Comparison of ENCODE assay signal across 8 mouse cellular contexts in genomic region chr10:86727548-86727980, GRCm38 (mm10). TPM values are rescaled to one million over a fixed set of nuclear protein-coding genes. Genes with fewer than 3 reads are reported as not detected.
A peak's percentile ranks its signal among the peaks of the same experiment; 100 is the strongest.
DNase-seq lines count a peak whose midpoint lies in the region; ATAC-seq and TF ChIP-seq lines count a peak whose summit lies in the region.

No protein-coding gene starts in this region.

- H3K4me1 ChIP-seq in embryonic facial prominence, embryonic 13.5 days: peaks cover 16% of the 10 kb centered on the region
- peaks cover 4 to 8% of the 10 kb centered on the region in 2 experiments for H3K4me1 ChIP-seq in heart, embryonic 14.5 days (ENCODE audit: control insufficient read depth in 2 of 2, insufficient read depth in 2 of 2, low read length in 2 of 2)
- peaks cover 8% of the 10 kb centered on the region; the same call in 1 of the 2 replicates for H3K4me1 ChIP-seq in kidney, postnatal 0 days (replicated peaks; ENCODE audit: insufficient read depth, low read length)
- no peaks in the 10 kb centered on the region for H3K4me1 ChIP-seq in lung, embryonic 14.5 days (ENCODE audit: insufficient read depth)
- peaks cover 14% of the 10 kb centered on the region for H3K4me1 ChIP-seq in neural tube, embryonic 13.5 days (replicated peaks)

- ATAC-seq in embryonic facial prominence, embryonic 13.5 days (ENCODE audit: insufficient number of reproducible peaks, insufficient read depth, low FRiP score, low TSS enrichment, low read depth): 0 out of 2 replicates have a peak, but pooled peaks have one; percentile 34
- ATAC-seq in heart, embryonic 14.5 days (ENCODE audit: insufficient number of reproducible peaks, insufficient read depth, low FRiP score, low read depth): peak; percentile 41
- ATAC-seq in kidney, postnatal 0 days (replicated peaks; ENCODE audit: low FRiP score, low read depth): peak; percentile 72; the same call in 1 of the 2 replicates
- ATAC-seq in lung, embryonic 14.5 days (ENCODE audit: insufficient read depth): peak; percentile 92
- peak; percentile 59; the same call in 1 of the 2 replicates for ATAC-seq in neural tube, embryonic 13.5 days (ENCODE audit: low read depth)

- no peak for TF ChIP-seq CTCF in kidney, postnatal 0 days (IDR thresholded peaks at IDR 0.05; ENCODE audit: low read depth)
- TF ChIP-seq CTCF in lung, embryonic 14.5 days (IDR thresholded peaks at IDR 0.05; ENCODE audit: low read depth): no peak

- H3K9ac ChIP-seq in embryonic facial prominence, embryonic 13.5 days: peak overlapping the region; percentile 68
- peak overlapping the region; percentile 54 for H3K9ac ChIP-seq in heart, embryonic 14.5 days (ENCODE audit: low read length)
- peak overlapping the region; percentile 42; the same call in 1 of the 2 replicates for H3K9ac ChIP-seq in kidney, postnatal 0 days (ENCODE audit: low read depth, low read length)
- H3K9ac ChIP-seq in lung, embryonic 14.5 days: peak overlapping the region; percentile 42; the same call in 1 of the 2 replicates
- H3K9ac ChIP-seq in neural tube, embryonic 13.5 days: peak overlapping the region; percentile 59; the same call in 1 of the 2 replicates

- no peaks in the 10 kb centered on the region for H3K27me3 ChIP-seq in embryonic facial prominence, embryonic 13.5 days
- H3K27me3 ChIP-seq in heart, embryonic 14.5 days (ENCODE audit: control insufficient read depth, insufficient read depth, low read length): no peaks in the 10 kb centered on the region
- no peaks in the 10 kb centered on the region for H3K27me3 ChIP-seq in kidney, postnatal 0 days (ENCODE audit: insufficient read depth, low read length)
- H3K27me3 ChIP-seq in lung, embryonic 14.5 days (ENCODE audit: insufficient read depth, low read length): no peaks in the 10 kb centered on the region
- peaks cover 6% of the 10 kb centered on the region; the same call in 1 of the 2 replicates for H3K27me3 ChIP-seq in neural tube, embryonic 13.5 days

- no peaks in the 10 kb centered on the region for H3K36me3 ChIP-seq in embryonic facial prominence, embryonic 13.5 days
- no peaks in the 10 kb centered on the region for H3K36me3 ChIP-seq in heart, embryonic 14.5 days (ENCODE audit: control insufficient read depth, insufficient read depth, low read length)
- H3K36me3 ChIP-seq in kidney, postnatal 0 days (ENCODE audit: insufficient read depth, low read length): no peaks in the 10 kb centered on the region
- H3K36me3 ChIP-seq in lung, embryonic 14.5 days (ENCODE audit: insufficient read depth): no peaks in the 10 kb centered on the region
- H3K36me3 ChIP-seq in neural tube, embryonic 13.5 days: no peaks in the 10 kb centered on the region

- DNase-seq in adrenal gland, adult (ENCODE audit: inconsistent age in 2 of 2, low spot score in 1 of 2): peak; percentile 36 to 58
- DNase-seq in adrenal gland, adult 18-20 months (ENCODE audit: low spot score in 2 of 2): no peak
- DNase-seq in kidney, postnatal 0 days (ENCODE audit: low spot score): peak; percentile 75
- DNase-seq in lung, embryonic 14.5 days: peak; percentile 85
- DNase-seq in thymus, postnatal 10 days (ENCODE audit: low spot score in 2 of 2): peak; percentile 83 to 89

- WGBS in embryonic facial prominence, embryonic 13.5 days: under 1% methylated on average over 12 of the region's 12 CpGs
- WGBS in heart, embryonic 14.5 days: 7% methylated on average over 12 of the region's 12 CpGs
- WGBS in kidney, postnatal 0 days: 3% methylated on average over 12 of the region's 12 CpGs
- 2% methylated on average over 12 of the region's 12 CpGs for WGBS in lung, embryonic 14.5 days
- 5% methylated on average over 12 of the region's 12 CpGs for WGBS in neural tube, embryonic 13.5 days

- H3K4me3 ChIP-seq in embryonic facial prominence, embryonic 13.5 days: peak overlapping the region; percentile 41
- peak overlapping the region; percentile 16 to 33 for H3K4me3 ChIP-seq in heart, embryonic 14.5 days (ENCODE audit: control insufficient read depth in 1 of 2, insufficient read depth in 1 of 2, low read depth in 1 of 2, low read length in 2 of 2)
- peak overlapping the region; percentile 15; the same call in 1 of the 2 replicates for H3K4me3 ChIP-seq in kidney, postnatal 0 days (replicated peaks; ENCODE audit: low read depth, low read length)
- peak overlapping the region; percentile 23 for H3K4me3 ChIP-seq in lung, embryonic 14.5 days (ENCODE audit: low read depth, low read length)
- peak overlapping the region; percentile 28 for H3K4me3 ChIP-seq in neural tube, embryonic 13.5 days

- peak overlapping the region; percentile 72 for H3K4me2 ChIP-seq in embryonic facial prominence, embryonic 13.5 days
- H3K4me2 ChIP-seq in heart, embryonic 14.5 days (ENCODE audit: low read length): peak overlapping the region; percentile 67
- peak overlapping the region; percentile 64 for H3K4me2 ChIP-seq in kidney, postnatal 0 days (ENCODE audit: low read length)
- peak overlapping the region; percentile 63 for H3K4me2 ChIP-seq in lung, embryonic 14.5 days
- H3K4me2 ChIP-seq in neural tube, embryonic 13.5 days: peak overlapping the region; percentile 55

- no peaks in the 10 kb centered on the region for H3K9me3 ChIP-seq in embryonic facial prominence, embryonic 13.5 days
- no peaks in the 10 kb centered on the region for H3K9me3 ChIP-seq in heart, embryonic 14.5 days (ENCODE audit: control insufficient read depth, low read length)
- H3K9me3 ChIP-seq in kidney, postnatal 0 days (replicated peaks; ENCODE audit: low read length): no peaks in the 10 kb centered on the region
- H3K9me3 ChIP-seq in lung, embryonic 14.5 days (ENCODE audit: low read depth, low read length): no peaks in the 10 kb centered on the region
- no peaks in the 10 kb centered on the region for H3K9me3 ChIP-seq in neural tube, embryonic 13.5 days

- H3K27ac ChIP-seq in embryonic facial prominence, embryonic 13.5 days: peak overlapping the region; percentile 82
- H3K27ac ChIP-seq in heart, embryonic 14.5 days (replicated peaks in 1 of 2; ENCODE audit: control insufficient read depth in 1 of 2, insufficient read depth in 1 of 2, low read depth in 2 of 2, low read length in 2 of 2): peak overlapping the region; percentile 23 to 27; a peak in 2 of 4 replicates
- H3K27ac ChIP-seq in kidney, postnatal 0 days: no peak overlapping the region
- H3K27ac ChIP-seq in lung, embryonic 14.5 days (ENCODE audit: low read depth): peak overlapping the region; percentile 59; the same call in 1 of the 2 replicates
- H3K27ac ChIP-seq in neural tube, embryonic 13.5 days (replicated peaks): peak overlapping the region; percentile 34

RNA-seq across cellular contexts. Expression of gene Ttc41, which starts 22.0 kb away (rescaled TPM):
- 1 to 10 TPM; 2.3 to 3.1 TPM for total RNA-seq in adrenal gland, adult 18-20 months (2021)
- 1.7 TPM in 2 replicates for polyA plus RNA-seq in embryonic facial prominence, embryonic 13.5 days (2015; fragmentation: Nextera tagmentation; extraction: Ambion mirVana)
- 1.5 and 1.6 TPM in 2 replicates for polyA plus RNA-seq in heart, embryonic 14.5 days (2014; fragmentation: Nextera tagmentation; extraction: Ambion mirVana)
- 0.87 and 1.3 TPM in 2 replicates for polyA plus RNA-seq in kidney, postnatal 0 days (2015; fragmentation: Nextera tagmentation; extraction: Ambion mirVana)
- polyA plus RNA-seq in lung, embryonic 14.5 days (2014; fragmentation: Nextera tagmentation; extraction: Ambion mirVana): 1.3 and 2.0 TPM in 2 replicates
- polyA plus RNA-seq in neural tube, embryonic 13.5 days (2015; fragmentation: Nextera tagmentation; extraction: Ambion mirVana): 2.4 and 2.8 TPM in 2 replicates

RNA-seq across cellular contexts. Expression of gene Hsp90b1, which starts 22.3 kb away (rescaled TPM):
- 100 to 1,000 TPM; 593 to 704 TPM for total RNA-seq in adrenal gland, adult 18-20 months (2021)
- polyA plus RNA-seq in embryonic facial prominence, embryonic 13.5 days (2015; fragmentation: Nextera tagmentation; extraction: Ambion mirVana): 638 and 646 TPM in 2 replicates
- polyA plus RNA-seq in heart, embryonic 14.5 days (2014; fragmentation: Nextera tagmentation; extraction: Ambion mirVana): 317 and 318 TPM in 2 replicates
- polyA plus RNA-seq in kidney, postnatal 0 days (2015; fragmentation: Nextera tagmentation; extraction: Ambion mirVana): 589 and 663 TPM in 2 replicates
- 592 and 645 TPM in 2 replicates for polyA plus RNA-seq in lung, embryonic 14.5 days (2014; fragmentation: Nextera tagmentation; extraction: Ambion mirVana)
- 363 and 418 TPM in 2 replicates for polyA plus RNA-seq in neural tube, embryonic 13.5 days (2015; fragmentation: Nextera tagmentation; extraction: Ambion mirVana)

RNA-seq across cellular contexts. Expression of gene Gm49358, which starts 36.2 kb away (rescaled TPM):
- 10 to 100 TPM; 12.4 to 15.9 TPM for total RNA-seq in adrenal gland, adult 18-20 months (2021)
- polyA plus RNA-seq in embryonic facial prominence, embryonic 13.5 days (2015; fragmentation: Nextera tagmentation; extraction: Ambion mirVana): not detected in 2 replicates
- polyA plus RNA-seq in heart, embryonic 14.5 days (2014; fragmentation: Nextera tagmentation; extraction: Ambion mirVana): not detected in 2 replicates
- polyA plus RNA-seq in kidney, postnatal 0 days (2015; fragmentation: Nextera tagmentation; extraction: Ambion mirVana): not detected in 2 replicates
- polyA plus RNA-seq in lung, embryonic 14.5 days (2014; fragmentation: Nextera tagmentation; extraction: Ambion mirVana): 0.24 TPM in 1 of 2 replicates, not detected in the other
- polyA plus RNA-seq in neural tube, embryonic 13.5 days (2015; fragmentation: Nextera tagmentation; extraction: Ambion mirVana): not detected in 2 replicates

RNA-seq across cellular contexts. Expression of gene Nt5dc3, which starts 51.2 kb away (rescaled TPM):
- total RNA-seq in adrenal gland, adult 18-20 months (2021): 10 to 100 TPM; 39.3 to 46.3 TPM
- polyA plus RNA-seq in embryonic facial prominence, embryonic 13.5 days (2015; fragmentation: Nextera tagmentation; extraction: Ambion mirVana): 1.3 and 1.5 TPM in 2 replicates
- polyA plus RNA-seq in heart, embryonic 14.5 days (2014; fragmentation: Nextera tagmentation; extraction: Ambion mirVana): 4.1 and 4.7 TPM in 2 replicates
- polyA plus RNA-seq in kidney, postnatal 0 days (2015; fragmentation: Nextera tagmentation; extraction: Ambion mirVana): 0.99 and 1.2 TPM in 2 replicates
- polyA plus RNA-seq in lung, embryonic 14.5 days (2014; fragmentation: Nextera tagmentation; extraction: Ambion mirVana): 1.5 and 1.9 TPM in 2 replicates
- 7.3 and 7.7 TPM in 2 replicates for polyA plus RNA-seq in neural tube, embryonic 13.5 days (2015; fragmentation: Nextera tagmentation; extraction: Ambion mirVana)

Comparison
In these comparisons a context has a peak if more than half of its experiments do, and no peak if none do; other contexts are left out.
1. DNase-seq: peak in adrenal gland, adult (2 of 2), kidney, postnatal 0 days (single experiment), lung, embryonic 14.5 days (single experiment) and thymus, postnatal 10 days (2 of 2); none in adrenal gland, adult 18-20 months (0 of 2).
2. ATAC-seq: peak in every context shown above with its lines; median percentile 92 in lung, embryonic 14.5 days; 72 in kidney, postnatal 0 days; 59 in neural tube, embryonic 13.5 days; 41 in heart, embryonic 14.5 days; 34 in embryonic facial prominence, embryonic 13.5 days.
3. Peak in every context shown above with its lines, with median percentiles within 50 percentile points of each other: H3K4me2 ChIP-seq, H3K4me3 ChIP-seq and H3K9ac ChIP-seq.